Comparison of ENCODE assay signal across 17 mouse cellular contexts in genomic region chr1:113703462-113703861, GRCm38 (mm10).
"Had no signal": no experiment of that assay in that cellular context is flagged by ENCODE, and none has a peak within 500 bp of the region (broad histone marks: within the 10 kb centered on the region; RNA-seq: fewer than 3 reads in every experiment).

No protein-coding gene starts in this region.

- H3K27ac ChIP-seq: liver, embryonic 12.5 days; liver, embryonic 14.5 days; midbrain, embryonic 10.5 days; midbrain, embryonic 12.5 days; stomach, embryonic 15.5 days; stomach, postnatal 0 days had no signal

- H3K9me3 ChIP-seq: liver, embryonic 12.5 days; midbrain, embryonic 10.5 days; midbrain, embryonic 12.5 days; stomach, embryonic 15.5 days had no signal

- DNase-seq: lung, adult 18-20 months; lung, embryonic 14.5 days; lung, postnatal 10 days; lung, postnatal 4 days; midbrain, embryonic 14.5 days; right cerebral cortex, postnatal 14 days; thymus, adult 2 months; thymus, postnatal 25 days; thymus, postnatal 4 days had no signal

- H3K4me2 ChIP-seq: liver, embryonic 12.5 days; lung, embryonic 14.5 days; midbrain, embryonic 12.5 days; stomach, embryonic 15.5 days had no signal

- ATAC-seq: liver, embryonic 12.5 days; midbrain, embryonic 16.5 days had no signal

- H3K4me3 ChIP-seq: liver, embryonic 12.5 days; midbrain, embryonic 10.5 days; midbrain, embryonic 12.5 days; myocyte; stomach, embryonic 15.5 days had no signal

- H3K27me3 ChIP-seq: liver, embryonic 12.5 days; midbrain, embryonic 12.5 days; stomach, embryonic 15.5 days had no signal

- H3K9ac ChIP-seq: liver, embryonic 12.5 days; liver, embryonic 14.5 days; lung, embryonic 14.5 days; midbrain, embryonic 12.5 days; stomach, embryonic 15.5 days had no signal

- H3K4me1 ChIP-seq: liver, embryonic 12.5 days; midbrain, embryonic 10.5 days; midbrain, embryonic 12.5 days; stomach, embryonic 15.5 days had no signal

- H3K36me3 ChIP-seq: liver, embryonic 12.5 days; midbrain, embryonic 10.5 days; midbrain, embryonic 12.5 days; stomach, embryonic 15.5 days had no signal
